23 mouse cellular contexts compared by ENCODE assay signal in genomic region chr16:51564064-51564463, GRCm38 (mm10).
DNase-seq lines count a peak whose midpoint lies in the region; ATAC-seq lines count a peak whose summit lies in the region.
"Had no signal": no experiment of that assay in that cellular context is flagged by ENCODE, and none has a peak within 500 bp of the region (broad histone marks: within the 10 kb centered on the region; RNA-seq: fewer than 3 reads in every experiment).

No protein-coding gene starts in this region.

- peak; percentile 2 for DNase-seq in embryonic facial prominence, embryonic 14.5 days (ENCODE audit: low spot score)
- DNase-seq in embryonic facial prominence, embryonic 10.5 days (ENCODE audit: low spot score) = no peak
- DNase-seq in layer of hippocampus, adult 11-12 months (ENCODE audit: low spot score) = peak; percentile 14
- DNase-seq in layer of hippocampus, postnatal 10 days (ENCODE audit: low spot score in 2 of 2) = no peak
- DNase-seq in neural tube, embryonic 10.5 days (ENCODE audit: extremely low spot score, low spot score) = no peak
- no peak for DNase-seq in kidney, adult 18-20 months
- DNase-seq: adrenal gland, adult 8-10 months; adrenal gland, postnatal 36 days; B cell, adult 2 months; cerebellum, adult 11 months; cerebellum, adult 8-10 months; cerebellum, postnatal 14 days; embryo, embryonic 11 days; gastrocnemius, postnatal 36 days; heart, adult 11 months; heart, postnatal 36 days had no signal

- H3K36me3 ChIP-seq in embryonic facial prominence, embryonic 14.5 days (ENCODE audit: control insufficient read depth, insufficient read depth, low read length) = no peaks in the 10 kb centered on the region
- H3K36me3 ChIP-seq in embryonic facial prominence, embryonic 10.5 days (replicated peaks) = no peaks in the 10 kb centered on the region
- H3K36me3 ChIP-seq in neural tube, embryonic 14.5 days (ENCODE audit: control insufficient read depth, insufficient read depth, low read length) = no peaks in the 10 kb centered on the region
- H3K36me3 ChIP-seq: embryonic facial prominence, embryonic 12.5 days; G1E; heart, embryonic 13.5 days; hindbrain, embryonic 15.5 days had no signal

- H3K27me3 ChIP-seq in embryonic facial prominence, embryonic 14.5 days (replicated peaks; ENCODE audit: control insufficient read depth, insufficient read depth, low read length) = no peaks in the 10 kb centered on the region
- H3K27me3 ChIP-seq in embryonic facial prominence, embryonic 10.5 days (replicated peaks; ENCODE audit: low read depth, poor library complexity, severe bottlenecking) = no peaks in the 10 kb centered on the region
- H3K27me3 ChIP-seq in neural tube, embryonic 14.5 days (ENCODE audit: control insufficient read depth, insufficient read depth, low read length) = no peaks in the 10 kb centered on the region
- H3K27me3 ChIP-seq: embryonic facial prominence, embryonic 12.5 days; heart, embryonic 13.5 days; hindbrain, embryonic 15.5 days had no signal

- H3K4me2 ChIP-seq in embryonic facial prominence, embryonic 14.5 days (ENCODE audit: low read depth, low read length) = no peak overlapping the region
- H3K4me2 ChIP-seq in neural tube, embryonic 14.5 days (ENCODE audit: low read depth, low read length) = no peak overlapping the region
- H3K4me2 ChIP-seq: embryonic facial prominence, embryonic 12.5 days; heart, embryonic 13.5 days; hindbrain, embryonic 15.5 days had no signal

- H3K4me3 ChIP-seq in embryonic facial prominence, embryonic 14.5 days (ENCODE audit: low read depth, low read length) = no peak overlapping the region
- H3K4me3 ChIP-seq in embryonic facial prominence, embryonic 10.5 days = no peak overlapping the region
- no peak overlapping the region for H3K4me3 ChIP-seq in neural tube, embryonic 14.5 days (ENCODE audit: low read depth, low read length)
- H3K4me3 ChIP-seq: embryonic facial prominence, embryonic 12.5 days; heart, embryonic 13.5 days; hindbrain, embryonic 15.5 days had no signal

- no peak overlapping the region for H3K27ac ChIP-seq in embryonic facial prominence, embryonic 14.5 days (replicated peaks; ENCODE audit: low read depth, low read length)
- no peak overlapping the region for H3K27ac ChIP-seq in embryonic facial prominence, embryonic 10.5 days (replicated peaks)
- H3K27ac ChIP-seq in neural tube, embryonic 14.5 days (ENCODE audit: low read depth, low read length) = no peak overlapping the region
- H3K27ac ChIP-seq: embryonic facial prominence, embryonic 12.5 days; heart, embryonic 13.5 days; hindbrain, embryonic 15.5 days had no signal

- ATAC-seq in embryonic facial prominence, embryonic 14.5 days (ENCODE audit: low read depth) = no peak
- ATAC-seq in neural tube, embryonic 14.5 days (ENCODE audit: low read depth) = peak; percentile 65; the same call in 1 of the 2 replicates
- ATAC-seq: CD4-positive, CD25-positive, alpha-beta regulatory T cell, adult 4 months; inflammation-experienced regulatory T-cells, adult 6 months had no signal

- no peaks in the 10 kb centered on the region for H3K4me1 ChIP-seq in embryonic facial prominence, embryonic 14.5 days (ENCODE audit: control insufficient read depth, insufficient read depth, low read length)
- H3K4me1 ChIP-seq in embryonic facial prominence, embryonic 10.5 days = no peaks in the 10 kb centered on the region
- no peaks in the 10 kb centered on the region for H3K4me1 ChIP-seq in neural tube, embryonic 14.5 days (ENCODE audit: control insufficient read depth, insufficient read depth, low read length)
- H3K4me1 ChIP-seq: embryonic facial prominence, embryonic 12.5 days; heart, embryonic 13.5 days; hindbrain, embryonic 15.5 days had no signal

- no peak overlapping the region for H3K9ac ChIP-seq in embryonic facial prominence, embryonic 14.5 days (ENCODE audit: low read depth, low read length)
- no peak overlapping the region for H3K9ac ChIP-seq in neural tube, embryonic 14.5 days (replicated peaks; ENCODE audit: low read depth, low read length)
- H3K9ac ChIP-seq: embryonic facial prominence, embryonic 12.5 days; heart, embryonic 13.5 days; hindbrain, embryonic 15.5 days had no signal

- no peaks in the 10 kb centered on the region for H3K9me3 ChIP-seq in embryonic facial prominence, embryonic 14.5 days (ENCODE audit: control insufficient read depth, low read length)
- H3K9me3 ChIP-seq in embryonic facial prominence, embryonic 10.5 days = no peaks in the 10 kb centered on the region
- no peaks in the 10 kb centered on the region for H3K9me3 ChIP-seq in neural tube, embryonic 14.5 days (ENCODE audit: control insufficient read depth, low read length)
- H3K9me3 ChIP-seq: embryonic facial prominence, embryonic 12.5 days; G1E; heart, embryonic 13.5 days; hindbrain, embryonic 15.5 days had no signal

Comparison
In these comparisons a context has a peak if more than half of its experiments do, and no peak if none do; other contexts are left out.
1. DNase-seq: peak in embryonic facial prominence, embryonic 14.5 days (single experiment) and layer of hippocampus, adult 11-12 months (single experiment); none in embryonic facial prominence, embryonic 10.5 days (single experiment), layer of hippocampus, postnatal 10 days (0 of 2), neural tube, embryonic 10.5 days (single experiment) and kidney, adult 18-20 months (single experiment).